Mouse (Mus musculus): ENCODE data around the gene Gipc3. TPM values are rescaled to one million over a fixed set of nuclear protein-coding genes. Genes with fewer than 3 reads are reported as not detected.
A peak's percentile ranks its signal among the peaks of the same experiment; 100 is the strongest.

Gene Gipc3
- polyA plus RNA-seq, 1 experiment from 2014 or later, result not detected

- ATAC-seq (replicated peaks), result no peak
- Histone ChIP-seq H3K27ac (replicated peaks) (no peak overlapping the region), H3K27me3 (peaks cover 22% of the 10 kb centered on the region), H3K9me3 (no peaks in the 10 kb centered on the region), H3K4me1 (peaks cover 19% of the 10 kb centered on the region), H3K4me3 (no peak overlapping the region), H3K4me2 (replicated peaks) (no peak overlapping the region), H3K36me3 (peaks cover 39% of the 10 kb centered on the region), H3K9ac (replicated peaks) (no peak overlapping the region)
- WGBS, result 34% methylated on average over 4 of the region's 4 CpGs
Measured at GRCm38 (mm10) chr10:81365073-81365472, 22.0 kb upstream of the Gipc3 start.

- H3K4me3 ChIP-seq, result peak overlapping the region; percentile 28
- no peak for ATAC-seq (replicated peaks)
- H3K27me3 ChIP-seq, result peaks cover 22% of the 10 kb centered on the region
- WGBS, result 6% methylated on average over 28 of the region's 28 CpGs
- peaks cover 19% of the 10 kb centered on the region for H3K4me1 ChIP-seq
- H3K27ac ChIP-seq (replicated peaks), result no peak overlapping the region
- H3K9me3 ChIP-seq, result no peaks in the 10 kb centered on the region
- H3K4me2 ChIP-seq (replicated peaks), result peak overlapping the region; percentile 46
- peak overlapping the region; percentile 8; the same call in 1 of the 2 replicates for H3K9ac ChIP-seq (replicated peaks)
- peaks cover 35% of the 10 kb centered on the region for H3K36me3 ChIP-seq
Measured at GRCm38 (mm10) chr10:81364666-81365065, 21.6 kb upstream of the Gipc3 start.

GRCm38 (mm10) chr10:81363436-81364346 is 20.6 kb upstream of the Gipc3 start:
- 0 out of 2 replicates have a peak overlapping the region, but pooled peaks have one; percentile 8 for H3K9ac ChIP-seq (replicated peaks)

GRCm38 (mm10) chr10:81362336-81362949 is 19.4 kb upstream of the Gipc3 start:
- H3K9ac ChIP-seq (replicated peaks), result no peak overlapping the region

More at GRCm38 (mm10) chr10:81363436-81364346, 20.6 kb upstream of the Gipc3 start:
- no peak for ATAC-seq (replicated peaks)
- H3K4me1 ChIP-seq, result peaks cover 21% of the 10 kb centered on the region
- 11% methylated on average over 54 of the region's 54 CpGs for WGBS
- H3K9me3 ChIP-seq, result no peaks in the 10 kb centered on the region
- H3K4me3 ChIP-seq, result peak overlapping the region; percentile 28
- H3K36me3 ChIP-seq, result peaks cover 26% of the 10 kb centered on the region
- no peak overlapping the region for H3K27ac ChIP-seq (replicated peaks)
- H3K27me3 ChIP-seq, result peaks cover 22% of the 10 kb centered on the region
- H3K4me2 ChIP-seq (replicated peaks), result peak overlapping the region; percentile 46

GRCm38 (mm10) chr10:81360721-81361120 is 17.7 kb upstream of the Gipc3 start:
- no peak overlapping the region for H3K4me3 ChIP-seq
- H3K9ac ChIP-seq (replicated peaks), result no peak overlapping the region
- H3K4me1 ChIP-seq, result peaks cover 37% of the 10 kb centered on the region
- no peak overlapping the region for H3K4me2 ChIP-seq (replicated peaks)
- no peaks in the 10 kb centered on the region for H3K9me3 ChIP-seq
- H3K27me3 ChIP-seq, result peaks cover 22% of the 10 kb centered on the region
- H3K27ac ChIP-seq (replicated peaks), result no peak overlapping the region
- no peaks in the 10 kb centered on the region for H3K36me3 ChIP-seq
- 75% methylated on average over 8 of the region's 8 CpGs for WGBS
- ATAC-seq (replicated peaks), result no peak

More at GRCm38 (mm10) chr10:81362336-81362949, 19.4 kb upstream of the Gipc3 start:
- no peak overlapping the region for H3K4me3 ChIP-seq
- ATAC-seq (replicated peaks), result no peak
- H3K27me3 ChIP-seq, result peaks cover 22% of the 10 kb centered on the region
- no peaks in the 10 kb centered on the region for H3K9me3 ChIP-seq
- H3K4me1 ChIP-seq, result peaks cover 33% of the 10 kb centered on the region
- WGBS, result 81% methylated on average over 12 of the region's 12 CpGs
- no peak overlapping the region for H3K4me2 ChIP-seq (replicated peaks)
- peaks cover 13% of the 10 kb centered on the region for H3K36me3 ChIP-seq
- no peak overlapping the region for H3K27ac ChIP-seq (replicated peaks)

GRCm38 (mm10) chr10:81358841-81359240 is 15.8 kb upstream of the Gipc3 start:
- H3K36me3 ChIP-seq, result no peaks in the 10 kb centered on the region
- peaks cover 24% of the 10 kb centered on the region for H3K4me1 ChIP-seq
- peaks cover 9% of the 10 kb centered on the region for H3K27me3 ChIP-seq
- H3K9me3 ChIP-seq, result no peaks in the 10 kb centered on the region
- H3K27ac ChIP-seq (replicated peaks), result no peak overlapping the region
- WGBS, result 66% methylated on average over 1 of the region's 1 CpGs
- no peak for ATAC-seq (replicated peaks)
- H3K9ac ChIP-seq (replicated peaks), result peak overlapping the region; percentile 76; the same call in 1 of the 2 replicates
- H3K4me2 ChIP-seq (replicated peaks), result no peak overlapping the region
- H3K4me3 ChIP-seq, result no peak overlapping the region; the same call in 1 of the 2 replicates

- no peak overlapping the region for H3K27ac ChIP-seq (replicated peaks)
- H3K4me1 ChIP-seq, result peaks cover 19% of the 10 kb centered on the region
- peak overlapping the region; percentile 76 for H3K9ac ChIP-seq (replicated peaks)
- peaks cover 2% of the 10 kb centered on the region for H3K27me3 ChIP-seq
- WGBS, result 46% methylated on average over 4 of the region's 4 CpGs
- ATAC-seq (replicated peaks), result no peak
- peak overlapping the region; percentile 96 for H3K4me2 ChIP-seq (replicated peaks)
- H3K36me3 ChIP-seq, result no peaks in the 10 kb centered on the region
- no peaks in the 10 kb centered on the region for H3K9me3 ChIP-seq
- peak overlapping the region; percentile 79 for H3K4me3 ChIP-seq
Measured at GRCm38 (mm10) chr10:81358209-81358608, 15.1 kb upstream of the Gipc3 start.

- Histone ChIP-seq H3K36me3 (no peaks in the 10 kb centered on the region), H3K4me2 (replicated peaks) (peak within 1 kb of the TSS; percentile 96), H3K4me3 (peak within 1 kb of the TSS; percentile 79), H3K27ac (replicated peaks) (no peak within 1 kb of the TSS), H3K9ac (replicated peaks) (peak within 1 kb of the TSS; percentile 76), H3K4me1 (peaks cover 19% of the 10 kb centered on the region), H3K9me3 (no peaks in the 10 kb centered on the region), H3K27me3 (no peaks in the 10 kb centered on the region)
- 2% methylated on average over 79 of the region's 79 CpGs for WGBS
- peak; percentile 95 for ATAC-seq (replicated peaks)
Measured at GRCm38 (mm10) chr10:81356991-81357844, 14.2 kb upstream of the Gipc3 start, which contains the start of gene Mfsd12. TSS of gene Mfsd12 (plus strand) at chr10:81357491.

GRCm38 (mm10) chr10:81356352-81356990 is 13.4 kb upstream of the Gipc3 start:
- 44% methylated on average over 12 of the region's 12 CpGs for WGBS
- 0 out of 2 replicates have a peak overlapping the region, but pooled peaks have one; percentile 3 for H3K9ac ChIP-seq (replicated peaks)
- H3K4me3 ChIP-seq, result peak overlapping the region; percentile 79; the same call in 1 of the 2 replicates
- H3K27ac ChIP-seq (replicated peaks), result no peak overlapping the region
- no peaks in the 10 kb centered on the region for H3K9me3 ChIP-seq
- no peak for ATAC-seq (replicated peaks)
- H3K4me2 ChIP-seq (replicated peaks), result peak overlapping the region; percentile 96
- no peaks in the 10 kb centered on the region for H3K36me3 ChIP-seq
- H3K4me1 ChIP-seq, result peaks cover 19% of the 10 kb centered on the region
- H3K27me3 ChIP-seq, result no peaks in the 10 kb centered on the region

GRCm38 (mm10) chr10:81355533-81355932 is 12.5 kb upstream of the Gipc3 start:
- Histone ChIP-seq H3K9me3 (no peaks in the 10 kb centered on the region), H3K4me3 (no peak overlapping the region), H3K4me2 (replicated peaks) (no peak overlapping the region), H3K27ac (replicated peaks) (no peak overlapping the region), H3K4me1 (peaks cover 19% of the 10 kb centered on the region), H3K9ac (replicated peaks) (no peak overlapping the region), H3K27me3 (no peaks in the 10 kb centered on the region), H3K36me3 (no peaks in the 10 kb centered on the region)
- 87% methylated on average over 4 of the region's 4 CpGs for WGBS
- ATAC-seq (replicated peaks), result no peak

Measured in forebrain, embryonic 15.5 days (tissue).